Mouse (Mus musculus): ENCODE results near the gene Kctd2. TPM values are rescaled to one million over a fixed set of nuclear protein-coding genes. Genes with fewer than 3 reads are reported as not detected.

The Kctd2 gene
- 3.2 TPM for polyA plus RNA-seq (2017; shearing (Covaris generic))

DNA sequence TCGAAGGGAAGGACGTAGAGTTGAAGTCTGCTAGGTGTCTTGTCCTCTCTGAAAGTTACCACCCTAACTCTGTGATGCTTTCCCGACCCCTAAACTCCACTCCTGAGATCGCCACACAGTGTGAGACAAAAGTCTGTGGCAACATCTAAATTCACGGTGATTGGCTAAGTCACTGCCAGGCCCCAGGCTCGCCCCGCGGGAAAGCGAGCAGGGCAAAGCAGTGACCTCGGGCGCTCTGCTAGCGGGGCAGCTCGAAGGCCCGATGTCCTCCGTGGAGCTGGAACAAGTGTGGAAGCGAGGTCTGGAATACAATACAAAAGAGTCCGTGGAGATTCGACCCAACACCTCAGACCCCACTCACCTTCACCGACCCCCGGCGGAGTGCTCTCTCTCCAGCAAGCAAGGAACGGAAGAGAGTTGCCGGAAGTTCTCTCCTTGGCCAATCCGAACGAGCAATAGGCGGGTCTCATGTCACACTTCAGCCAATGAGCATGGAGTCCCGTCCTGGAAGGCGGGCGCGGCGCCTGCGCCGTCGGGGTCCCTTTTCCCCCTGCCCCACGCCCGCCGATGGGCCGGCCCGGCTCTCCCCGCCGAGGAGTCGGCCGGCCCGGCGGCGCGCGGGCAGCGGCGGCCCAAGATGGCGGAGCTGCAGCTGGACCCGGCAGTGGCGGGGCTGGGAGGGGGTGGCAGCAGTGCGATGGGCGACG, at the start of gene Kctd2, which contains the start of gene Atp5h:
Kctd2 (plus strand) TSS at position 598 of the 707 bp plus-strand sequence.
Atp5h (minus strand) TSS at position 432 of the 707 bp plus-strand sequence.

DNA sequence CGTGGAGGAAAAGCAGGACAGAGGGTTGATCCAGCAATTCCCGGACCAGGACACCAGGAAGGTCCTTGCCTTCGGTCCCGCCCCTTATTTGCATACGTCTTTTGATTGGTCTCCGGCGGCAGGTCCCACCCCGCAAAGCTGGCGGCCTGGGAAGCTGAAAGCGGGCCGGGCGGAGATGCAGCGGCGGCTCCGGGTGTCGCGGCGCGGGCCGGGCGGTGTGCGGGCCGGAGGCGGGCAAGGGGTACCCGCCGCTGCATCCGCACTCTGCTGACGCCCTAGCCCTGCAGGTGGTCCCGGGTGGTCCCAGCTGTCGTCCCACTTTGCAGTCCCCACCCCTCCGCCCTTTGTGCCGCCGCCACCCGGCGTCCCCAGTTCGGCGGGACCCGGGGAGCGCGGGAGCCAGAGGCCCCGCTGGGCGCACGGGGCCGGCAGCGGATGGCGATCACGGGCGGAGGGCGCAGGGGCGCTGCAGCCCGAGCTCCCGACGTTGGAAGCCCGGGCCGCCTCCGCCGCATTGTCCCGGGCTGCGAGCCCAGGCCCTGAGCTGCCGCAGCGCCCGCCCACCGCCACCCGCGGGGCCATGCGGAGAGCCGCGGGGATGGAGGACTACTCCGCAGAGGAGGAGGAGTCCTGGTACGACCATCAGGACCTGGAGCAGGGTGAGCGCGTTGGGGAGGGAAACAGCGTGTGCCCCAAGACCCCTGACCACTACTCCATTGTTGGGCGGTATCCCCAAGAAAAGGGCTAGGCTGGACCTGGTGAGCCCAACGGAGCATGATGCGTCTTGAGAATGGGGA, 38.0 kb upstream of the Kctd2 start, which contains the start of gene Cdr2l:
Cdr2l (plus strand) TSS at position 174 of the 797 bp plus-strand sequence.

DNA sequence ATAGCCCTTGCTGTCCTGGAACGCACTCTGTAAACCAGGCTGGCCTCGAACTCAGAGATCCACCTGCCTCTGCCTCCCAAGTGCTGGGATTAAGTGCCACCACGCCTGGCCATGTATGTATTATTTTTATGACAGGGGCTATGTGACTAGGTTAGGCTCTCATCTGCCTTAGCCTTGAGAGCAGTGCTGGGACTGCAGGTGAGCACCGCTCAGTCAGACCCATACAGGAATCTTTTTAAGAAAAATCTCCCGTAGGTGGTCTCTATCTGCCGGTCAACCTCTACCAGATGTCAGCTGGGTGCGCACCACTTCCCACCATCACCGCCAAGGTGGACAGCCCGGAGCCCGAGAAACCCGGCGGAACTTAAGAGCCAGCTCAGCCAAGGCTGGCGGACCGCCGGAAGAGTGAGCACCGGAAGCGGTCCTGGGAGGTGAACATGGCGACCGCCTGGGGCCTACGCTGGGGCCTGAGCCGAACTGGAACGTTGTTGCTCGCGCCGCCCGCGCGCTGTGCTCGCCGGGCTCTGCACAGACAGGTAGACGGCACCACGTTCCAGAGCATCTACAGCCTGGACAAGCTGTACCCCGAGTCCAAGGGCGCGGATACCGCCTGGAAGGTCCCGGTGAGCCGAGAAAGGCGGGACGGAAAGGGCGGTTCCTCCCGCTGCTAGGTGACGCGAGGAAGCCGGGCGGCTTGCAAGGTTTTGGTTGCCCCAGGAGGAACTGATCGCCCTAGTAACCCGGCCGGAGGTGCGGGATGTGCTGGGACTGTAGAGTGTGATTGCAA, 16.4 kb upstream of the Kctd2 start, which contains the start of gene Mrpl58:
Mrpl58 (plus strand) TSS at position 415 of the 787 bp plus-strand sequence.

DNA sequence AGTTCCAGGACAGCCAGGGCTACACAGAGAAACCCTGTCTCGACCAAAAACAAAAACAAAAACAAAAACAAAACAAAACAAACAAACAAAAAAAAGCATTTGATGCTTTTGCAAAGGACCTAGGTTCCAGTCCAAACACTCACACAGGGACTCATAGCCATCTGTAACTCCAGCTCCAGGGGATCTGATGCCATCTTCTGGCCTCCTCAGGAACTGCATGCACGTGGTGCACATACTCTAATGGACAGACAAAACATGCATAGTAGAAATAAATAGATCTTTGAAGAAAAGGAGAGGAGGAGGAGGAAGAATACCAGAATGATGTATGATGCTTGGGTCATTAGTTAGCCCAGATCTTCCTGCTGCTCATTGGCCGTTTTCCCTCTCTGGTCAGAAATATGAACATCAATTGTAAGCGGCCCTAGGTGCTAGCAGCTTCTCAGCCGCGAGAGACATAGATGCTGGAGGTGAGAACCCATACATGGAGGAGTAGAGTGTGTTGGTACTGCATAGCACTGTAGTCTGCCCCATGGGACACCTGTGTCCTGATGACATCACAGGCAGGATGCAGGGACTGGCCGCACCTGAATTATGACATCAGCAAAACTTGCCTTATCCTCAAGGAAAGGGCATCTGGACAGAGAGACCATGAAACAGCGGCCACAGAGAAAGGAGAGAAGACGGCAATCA, 20.1 kb downstream of the Kctd2 start, which contains the start of gene Trim80:
Trim80 (plus strand) TSS at position 640 of the 690 bp plus-strand sequence.

DNA sequence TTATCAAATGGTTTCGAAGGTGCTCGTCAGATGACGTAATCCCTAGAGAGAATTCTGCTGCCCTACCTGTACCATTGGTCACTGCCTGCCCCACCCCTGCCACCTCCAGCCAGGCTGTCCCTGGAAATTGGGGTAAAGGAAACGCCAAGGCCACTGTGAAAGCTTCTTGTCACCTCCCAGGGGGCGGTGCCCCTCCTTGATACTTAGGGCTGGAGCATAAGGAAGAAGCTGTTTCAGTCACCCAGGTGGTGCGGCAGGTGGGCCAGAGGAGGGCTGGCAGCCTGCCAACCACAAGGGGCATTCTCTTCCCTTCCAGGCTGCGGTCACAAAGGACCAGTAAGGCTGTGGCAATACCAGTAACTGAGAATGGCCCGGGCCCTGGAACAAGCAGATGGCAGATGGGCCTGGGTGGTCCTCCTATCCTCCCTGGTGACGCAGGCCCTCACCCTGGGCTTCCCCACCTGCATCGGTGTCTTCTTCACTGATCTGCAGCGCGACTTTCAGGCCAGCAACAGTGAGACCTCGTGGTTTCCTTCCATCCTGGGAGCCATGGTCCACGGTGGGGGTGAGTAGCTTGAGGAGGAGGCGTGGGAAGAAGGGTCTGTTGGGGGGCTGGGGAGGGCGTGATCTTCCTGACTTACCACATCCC, 42.4 kb downstream of the Kctd2 start, which contains the start of gene Slc16a5:
Slc16a5 (plus strand) TSS at position 232 of the 649 bp plus-strand sequence.

DNA sequence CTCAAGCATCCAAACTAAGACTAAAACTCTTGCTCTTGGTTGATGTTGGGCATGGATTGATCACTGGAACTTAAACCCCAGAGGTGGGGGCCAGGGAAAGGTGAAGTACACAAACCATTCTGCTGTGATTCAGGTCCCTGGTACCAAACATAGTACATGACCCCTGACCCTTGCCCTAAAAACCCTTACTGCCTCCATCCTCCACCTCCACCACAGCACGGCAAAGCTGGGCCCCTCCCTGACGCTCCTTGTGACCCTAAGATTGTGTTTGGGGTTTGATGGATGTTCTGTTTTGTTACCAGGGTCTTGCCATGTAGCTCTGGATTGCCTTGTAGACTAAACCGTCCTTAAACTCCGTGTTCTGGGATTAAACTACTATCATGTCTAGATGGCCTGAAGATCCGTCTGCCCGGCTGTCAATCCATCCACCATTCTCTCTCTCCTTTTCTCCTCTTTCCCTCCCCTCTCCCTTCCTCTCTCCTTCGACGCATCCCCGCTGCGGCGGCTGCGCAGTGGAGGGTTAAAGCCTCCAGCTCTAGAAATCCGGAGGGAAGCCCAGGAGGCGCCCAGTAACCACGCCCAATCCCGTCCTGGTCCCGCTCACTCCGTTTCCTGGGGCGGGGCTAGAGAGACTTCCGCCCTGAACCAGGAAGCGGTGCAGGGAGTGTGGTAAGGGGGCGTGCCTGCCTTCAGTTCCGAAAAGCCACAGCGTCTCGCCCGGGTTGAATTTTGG, 55.3 kb downstream of the Kctd2 start, which contains the start of gene Armc7:
Armc7 (plus strand) TSS at position 643 of the 733 bp plus-strand sequence.

Other genes with a start within 250 kb of the Kctd2 start
- 18.5 TPM for gene Tmem104, start 232.6 kb upstream of the Kctd2 start, polyA plus RNA-seq (2017; shearing (Covaris generic))
- 17.9 TPM for gene Nat9, start 232.3 kb upstream of the Kctd2 start, polyA plus RNA-seq (2017; shearing (Covaris generic))
- not detected for gene Grin2c, start 152.9 kb upstream of the Kctd2 start, polyA plus RNA-seq (2017; shearing (Covaris generic))
- gene Fdxr, start 143.1 kb upstream of the Kctd2 start, polyA plus RNA-seq (2017; shearing (Covaris generic)), result 37.9 TPM
- 1.2 TPM for gene Fads6, start 122.5 kb upstream of the Kctd2 start, polyA plus RNA-seq (2017; shearing (Covaris generic))
- gene Otop2, start 113.0 kb upstream of the Kctd2 start, polyA plus RNA-seq (2017; shearing (Covaris generic)), result not detected
- gene Ush1g, start 98.1 kb upstream of the Kctd2 start, polyA plus RNA-seq (2017; shearing (Covaris generic)), result not detected
- gene Otop3, start 85.4 kb upstream of the Kctd2 start, polyA plus RNA-seq (2017; shearing (Covaris generic)), result not detected
- gene Hid1, start 52.4 kb upstream of the Kctd2 start, polyA plus RNA-seq (2017; shearing (Covaris generic)), result 3.7 TPM
- gene Cdr2l, start 38.2 kb upstream of the Kctd2 start, polyA plus RNA-seq (2017; shearing (Covaris generic)), result not detected
- gene Mrpl58, start 16.4 kb upstream of the Kctd2 start, polyA plus RNA-seq (2017; shearing (Covaris generic)), result 163 TPM
- gene Atp5h, start 166 bp upstream of the Kctd2 start, polyA plus RNA-seq (2017; shearing (Covaris generic)), result 739 TPM
- 0.13 TPM for gene Trim80, start 20.4 kb downstream of the Kctd2 start, polyA plus RNA-seq (2017; shearing (Covaris generic))
- 6.2 TPM for gene Slc16a5, start 42.3 kb downstream of the Kctd2 start, polyA plus RNA-seq (2017; shearing (Covaris generic))
- 90.8 TPM for gene Armc7, start 55.5 kb downstream of the Kctd2 start, polyA plus RNA-seq (2017; shearing (Covaris generic))
- 379 TPM for gene Nt5c, start 71.7 kb downstream of the Kctd2 start, polyA plus RNA-seq (2017; shearing (Covaris generic))
- gene Jpt1, start 94.3 kb downstream of the Kctd2 start, polyA plus RNA-seq (2017; shearing (Covaris generic)), result 580 TPM
- 787 TPM for gene Sumo2, start 116.1 kb downstream of the Kctd2 start, polyA plus RNA-seq (2017; shearing (Covaris generic))
- gene Nup85, start 144.3 kb downstream of the Kctd2 start, polyA plus RNA-seq (2017; shearing (Covaris generic)), result 81.5 TPM
- gene Mrps7, start 183.8 kb downstream of the Kctd2 start, polyA plus RNA-seq (2017; shearing (Covaris generic)), result 61.6 TPM
- gene Gga3, start 183.9 kb downstream of the Kctd2 start, polyA plus RNA-seq (2017; shearing (Covaris generic)), result 61.9 TPM
- 204 TPM for gene Mif4gd, start 192.8 kb downstream of the Kctd2 start, polyA plus RNA-seq (2017; shearing (Covaris generic))
- 76.3 TPM for gene Slc25a19, start 208.2 kb downstream of the Kctd2 start, polyA plus RNA-seq (2017; shearing (Covaris generic))

Measured in activated CD4-positive, CD25-positive, alpha-beta regulatory T cell, adult 9 weeks (primary cell).